In genomic region chr10:5806416-5806815, GRCm38 (mm10) we compare ENCODE assay signal across 8 mouse cellular contexts. TPM values are rescaled to one million over a fixed set of nuclear protein-coding genes. Genes with fewer than 3 reads are reported as not detected.
DNase-seq lines count a peak whose midpoint lies in the region; ATAC-seq lines count a peak whose summit lies in the region.

No protein-coding gene starts in this region.

- peak overlapping the region; percentile 95 for H3K27ac ChIP-seq in hindbrain, embryonic 16.5 days (ENCODE audit: low read depth, low read length)
- H3K27ac ChIP-seq in midbrain, embryonic 11.5 days (ENCODE audit: low read depth, low read length): peak overlapping the region; percentile 62; the same call in 1 of the 2 replicates

- WGBS in hindbrain, embryonic 16.5 days: 20% methylated on average over 8 of the region's 8 CpGs
- WGBS in midbrain, embryonic 11.5 days: 24% methylated on average over 8 of the region's 8 CpGs

- H3K4me3 ChIP-seq in hindbrain, embryonic 16.5 days (ENCODE audit: low read length): peak overlapping the region; percentile 81
- peak overlapping the region; percentile 80 for H3K4me3 ChIP-seq in midbrain, embryonic 11.5 days (ENCODE audit: low read depth, low read length)

- H3K9me3 ChIP-seq in hindbrain, embryonic 16.5 days (ENCODE audit: control insufficient read depth, low read length): no peaks in the 10 kb centered on the region
- no peaks in the 10 kb centered on the region for H3K9me3 ChIP-seq in midbrain, embryonic 11.5 days (ENCODE audit: control insufficient read depth, low read length)

- no peak for ATAC-seq in hindbrain, embryonic 16.5 days
- ATAC-seq in midbrain, embryonic 11.5 days (ENCODE audit: low FRiP score): no peak

- DNase-seq in adrenal gland, postnatal 10 days: peak; percentile 14
- DNase-seq in adrenal gland, adult 8-10 months: no peak
- DNase-seq in urinary bladder, postnatal 25 days (ENCODE audit: low spot score): peak; percentile 8
- DNase-seq in urinary bladder, postnatal 4 days (ENCODE audit: low spot score in 2 of 2): no peak
- no peak for DNase-seq in midbrain, embryonic 11.5 days (ENCODE audit: low spot score, missing footprints)
- DNase-seq in urinary bladder, postnatal 10 days (ENCODE audit: low spot score): no peak
- no peak for DNase-seq in gastrocnemius, postnatal 36 days

- intact Hi-C loops in gastrocnemius, postnatal 36 days (cut with DNase I): loop anchor here (10.0 kb wide), 1 partner anchor 1372 kb away; the partner anchor contains the start of genes Armt1 and Rmnd1

- peak overlapping the region; percentile 74 for H3K9ac ChIP-seq in hindbrain, embryonic 16.5 days (ENCODE audit: low read depth, low read length)
- peak overlapping the region; percentile 64 for H3K9ac ChIP-seq in midbrain, embryonic 11.5 days (ENCODE audit: low read length)

- peak overlapping the region; percentile 98 for H3K4me2 ChIP-seq in hindbrain, embryonic 16.5 days (ENCODE audit: low read length)
- H3K4me2 ChIP-seq in midbrain, embryonic 11.5 days: peak overlapping the region; percentile 48

- H3K4me1 ChIP-seq in hindbrain, embryonic 16.5 days (ENCODE audit: control insufficient read depth, insufficient read depth, low read depth, low read length): peaks cover 25% of the 10 kb centered on the region
- peaks cover 22% of the 10 kb centered on the region for H3K4me1 ChIP-seq in midbrain, embryonic 11.5 days (ENCODE audit: control insufficient read depth, insufficient read depth, low read length)

- H3K27me3 ChIP-seq in hindbrain, embryonic 16.5 days (replicated peaks; ENCODE audit: control insufficient read depth, insufficient read depth, low read length): no peaks in the 10 kb centered on the region
- H3K27me3 ChIP-seq in midbrain, embryonic 11.5 days (ENCODE audit: control insufficient read depth, insufficient read depth, low read length): no peaks in the 10 kb centered on the region

- H3K36me3 ChIP-seq in hindbrain, embryonic 16.5 days (ENCODE audit: control insufficient read depth, insufficient read depth, low read length): no peaks in the 10 kb centered on the region
- H3K36me3 ChIP-seq in midbrain, embryonic 11.5 days (ENCODE audit: control insufficient read depth, insufficient read depth, low read length): peaks cover 4% of the 10 kb centered on the region; the same call in 1 of the 2 replicates

RNA-seq across cellular contexts. Expression of gene Fbxo5, which starts 1.0 kb away (rescaled TPM):
- total RNA-seq in adrenal gland, postnatal 10 days (2021): 10 to 100 TPM in 1 of 2 experiments, 1 to 10 TPM in 1; 9.7 to 14.8 TPM
- total RNA-seq in adrenal gland, adult 8-10 months (2022): 1 to 10 TPM; 1.9 to 3.8 (median 2.4) TPM
- polyA plus RNA-seq in hindbrain, embryonic 16.5 days (2015; fragmentation: Nextera tagmentation; extraction: Ambion mirVana): 14.3 and 17.4 TPM in 2 replicates
- 94.5 and 96.7 TPM in 2 replicates for polyA plus RNA-seq in midbrain, embryonic 11.5 days (2014; fragmentation: Nextera tagmentation; extraction: Ambion mirVana)
- total RNA-seq in gastrocnemius, postnatal 36 days (2021): under 1 TPM; 0.64 to 0.67 TPM

RNA-seq across cellular contexts. Expression of gene Mtrf1l, which starts 17.3 kb away (rescaled TPM):
- 10 to 100 TPM in 1 of 2 experiments, 1 to 10 TPM in 1; 8.9 to 12.6 TPM for total RNA-seq in adrenal gland, postnatal 10 days (2021)
- 10 to 100 TPM; 11.6 to 16.0 (median 12.8) TPM for total RNA-seq in adrenal gland, adult 8-10 months (2022)
- polyA plus RNA-seq in hindbrain, embryonic 16.5 days (2015; fragmentation: Nextera tagmentation; extraction: Ambion mirVana): 9.6 and 10.7 TPM in 2 replicates
- polyA plus RNA-seq in midbrain, embryonic 11.5 days (2014; fragmentation: Nextera tagmentation; extraction: Ambion mirVana): 16.2 and 17.0 TPM in 2 replicates
- 1 to 10 TPM; 4.0 to 7.0 TPM for total RNA-seq in gastrocnemius, postnatal 36 days (2021)

Comparison
In these comparisons a context has a peak if more than half of its experiments do, and no peak if none do; other contexts are left out.
1. DNase-seq: peak in adrenal gland, postnatal 10 days (single experiment) and urinary bladder, postnatal 25 days (single experiment); none in adrenal gland, adult 8-10 months (single experiment), urinary bladder, postnatal 4 days (0 of 2), midbrain, embryonic 11.5 days (single experiment), urinary bladder, postnatal 10 days (single experiment) and gastrocnemius, postnatal 36 days (0 of 2).